Mouse (Mus musculus): ENCODE measurements at regions not wholly inside any gene's neighbourhood (a gene's known extent, or its start where the extent isn't known, plus 50 kb on each side); places are given as distances from the start of the nearest gene placed in this dataset.

DNA sequence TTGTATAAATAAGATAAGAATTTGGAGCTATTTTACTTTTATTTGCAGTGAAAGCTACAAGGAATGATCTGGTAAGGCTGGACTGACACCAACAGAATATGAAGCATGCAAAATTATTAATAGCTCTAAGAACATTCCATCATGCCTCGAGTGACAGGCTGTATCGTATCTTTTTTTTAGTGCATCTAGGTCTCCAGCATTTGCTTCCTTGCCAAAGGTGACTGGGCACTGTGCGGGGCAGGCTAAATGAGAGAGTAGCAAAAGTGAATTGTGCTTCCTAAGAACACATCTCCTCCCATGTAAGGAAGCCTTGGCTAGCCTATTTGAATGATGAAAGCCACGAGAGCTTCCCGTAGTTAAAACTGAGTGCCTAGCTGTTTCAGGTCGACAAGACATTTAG, 261.5 kb upstream of the Ndst3 start:
- no peak for DNase-seq

DNA sequence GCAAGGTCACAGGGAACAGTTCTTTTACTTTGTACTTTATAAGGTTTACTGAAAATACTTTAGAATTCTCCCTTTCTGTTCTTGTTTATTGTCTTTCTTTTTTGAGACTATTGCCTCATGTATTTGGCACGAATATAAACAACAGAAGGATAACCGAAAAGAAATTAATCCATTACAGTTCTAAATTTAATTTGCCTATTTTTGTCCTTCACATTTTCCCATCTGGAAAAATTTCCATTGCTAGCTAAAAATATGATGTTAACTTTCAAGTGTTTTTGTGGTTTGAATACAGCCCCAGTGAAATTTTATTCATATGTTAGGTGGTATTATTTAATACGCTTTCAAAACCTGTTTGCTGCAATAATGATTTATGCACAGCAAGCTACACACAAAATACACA, 276.7 kb upstream of the Ndst3 start:
- no peak for DNase-seq

- DNase-seq, result no peak
These were observed 281.7 kb upstream of the Ndst3 start for GRCm38 (mm10) chr3:123972367-123972766.

GRCm38 (mm10) chr3:123973806-123974576, 283.3 kb upstream of the Ndst3 start:
- DNase-seq, result peak; percentile 94 to 97

- DNase-seq, result peak; percentile 72 to 82
These were observed 285.8 kb upstream of the Ndst3 start for GRCm38 (mm10) chr3:123976475-123976874.

GRCm38 (mm10) chr3:123977168-123977567, 286.5 kb upstream of the Ndst3 start:
- peak; percentile 89 to 92 for DNase-seq

- DNase-seq, result no peak
These were observed 292.4 kb upstream of the Ndst3 start for GRCm38 (mm10) chr3:123983045-123983444.

GRCm38 (mm10) chr3:123983530-123983929, 292.9 kb upstream of the Ndst3 start:
- no peak for DNase-seq

DNA sequence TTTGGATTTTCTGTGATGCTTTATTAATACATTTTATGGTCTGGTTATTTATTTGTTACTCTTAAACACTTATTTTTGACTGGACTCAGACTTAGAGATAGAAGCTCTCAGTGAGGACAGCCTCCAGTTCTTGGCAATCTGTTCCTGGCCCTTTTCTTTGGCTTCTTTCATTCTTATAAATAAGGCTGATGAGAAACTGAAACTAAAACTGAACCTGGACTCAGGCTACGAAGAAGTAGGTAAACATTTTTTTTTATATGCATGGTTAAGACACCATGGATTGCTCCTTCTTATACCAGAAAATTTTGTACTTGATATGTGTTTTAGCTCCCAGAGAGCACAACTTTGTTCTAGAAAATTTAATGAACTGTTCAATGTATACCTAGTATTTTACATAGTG, 293.4 kb upstream of the Ndst3 start:
- DNase-seq, result no peak

GRCm38 (mm10) chr3:123999957-124000616, 309.4 kb upstream of the Ndst3 start:
- no peak for DNase-seq

DNA sequence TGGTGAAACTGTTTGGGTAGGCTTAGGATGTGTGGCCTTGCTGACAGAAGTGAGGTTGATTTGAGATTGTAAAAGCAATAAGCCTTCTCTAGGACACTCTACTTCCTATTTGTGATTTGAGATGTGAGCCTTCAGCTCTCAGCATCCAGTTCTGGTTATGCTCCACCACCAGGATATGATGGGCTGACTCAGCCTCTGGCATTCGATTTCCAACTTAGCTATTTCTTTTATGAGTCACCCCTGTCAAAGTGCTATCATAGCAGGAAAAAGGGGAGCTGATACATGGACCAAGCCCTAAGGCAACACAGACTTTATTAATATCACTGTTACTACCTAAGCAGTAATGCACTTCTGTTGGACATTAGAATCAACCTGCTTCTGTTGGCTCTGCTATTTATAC, 310.2 kb upstream of the Ndst3 start:
- DNase-seq, result no peak

- DNase-seq, result no peak
These were observed 309.0 kb upstream of the Tram1l1 start for GRCm38 (mm10) chr3:124011685-124012084.

- no peak for DNase-seq
These were observed 302.0 kb upstream of the Tram1l1 start for GRCm38 (mm10) chr3:124018618-124019017.

DNA sequence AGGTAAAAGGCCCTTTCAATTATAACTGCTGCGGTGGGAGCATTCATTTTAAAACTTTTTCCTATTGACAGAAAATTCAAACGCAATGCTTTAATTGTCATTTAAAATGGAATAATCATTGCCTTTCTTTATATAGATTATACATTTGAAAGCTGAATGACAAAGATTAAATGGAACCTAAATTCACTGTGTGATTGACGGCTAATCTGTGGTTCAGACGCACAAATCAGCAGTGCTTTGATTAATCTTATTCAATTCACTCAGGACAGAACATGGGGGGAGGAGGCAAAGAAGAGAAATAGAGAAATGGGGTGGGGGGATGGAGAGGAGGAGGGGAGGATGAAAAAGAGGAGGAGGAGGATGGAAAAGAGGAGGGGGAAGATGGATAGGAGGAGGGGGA, 294.5 kb upstream of the Tram1l1 start:
- no peak for DNase-seq

GRCm38 (mm10) chr3:124067061-124067460, 253.6 kb upstream of the Tram1l1 start:
- peak in 1 of 2 experiments; percentile 31 for DNase-seq

GRCm38 (mm10) chr3:124067538-124067937, 253.1 kb upstream of the Tram1l1 start:
- DNase-seq, result peak in 1 of 2 experiments; percentile 18

- DNase-seq, result peak; percentile 62 to 69
These were observed 252.7 kb upstream of the Tram1l1 start for GRCm38 (mm10) chr3:124067971-124068370.

GRCm38 (mm10) chr3:124069182-124069581, 251.5 kb upstream of the Tram1l1 start:
- peak; percentile 41 to 72 for DNase-seq

- DNase-seq, result peak in 1 of 2 experiments; percentile 34
These were observed 244.6 kb upstream of the Tram1l1 start for GRCm38 (mm10) chr3:124075974-124076606.

GRCm38 (mm10) chr3:124092404-124093121, 228.1 kb upstream of the Tram1l1 start:
- DNase-seq, result no peak

DNA sequence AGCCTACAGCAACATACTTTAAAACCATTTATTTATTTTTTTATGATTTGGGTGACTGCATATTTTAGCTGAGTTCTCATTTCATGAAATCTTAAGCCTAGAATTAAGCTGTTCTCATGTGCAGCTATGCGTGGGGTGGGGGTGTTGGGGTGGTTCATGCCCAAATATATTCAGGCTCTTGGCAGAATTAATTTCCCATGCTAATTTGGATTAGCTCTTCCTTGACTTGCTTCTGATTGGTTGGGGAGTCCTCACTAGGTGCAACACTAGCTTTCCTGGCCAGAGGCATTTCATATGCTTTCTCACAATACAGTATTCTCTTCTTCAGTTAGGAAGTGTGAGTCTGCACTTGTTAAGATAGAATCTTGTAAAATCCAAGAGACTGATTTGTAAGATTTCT, 206.7 kb upstream of the Tram1l1 start:
- DNase-seq, result no peak

DNA sequence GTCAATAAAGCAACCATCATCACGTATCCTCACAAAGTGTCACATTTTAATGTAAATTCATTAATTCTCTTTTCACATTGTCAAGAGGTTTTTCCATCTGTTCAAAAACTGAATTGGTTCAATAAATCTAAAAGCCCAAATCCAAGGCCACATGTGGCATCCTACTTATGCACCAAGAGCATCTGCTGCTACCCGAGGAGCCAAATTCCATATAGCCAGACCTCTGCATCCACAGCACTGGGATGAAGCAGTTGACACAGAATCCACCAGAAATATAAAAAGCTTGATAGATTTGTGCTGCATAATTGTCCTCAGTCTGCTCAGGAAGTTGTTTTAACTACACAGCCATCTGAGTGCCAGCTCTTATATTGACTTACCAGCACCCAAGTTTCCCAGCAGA, 164.4 kb upstream of the Tram1l1 start:
- DNase-seq, result no peak
